Mouse (Mus musculus) left cerebral cortex, adult 11 months (tissue): ENCODE data around the gene Samd3.

ENCODE experiments used
- DNase-seq: peaks from one replicate; pipeline ENCODE4 v3.0.0; 2022; ENCODE audit warnings: low spot score

The Samd3 gene

GRCm38 (mm10) chr10:26229488-26229887 is at the start of gene Samd3:
Gene Samd3, plus strand, starts transcription at chr10:26229707.
- DNase-seq, result no peak

GRCm38 (mm10) chr10:26185289-26185688 is 44.2 kb upstream of the Samd3 start:
- no peak for DNase-seq

GRCm38 (mm10) chr10:26190811-26191210 is 38.7 kb upstream of the Samd3 start:
- DNase-seq, result no peak

- DNase-seq, result no peak
Measured at GRCm38 (mm10) chr10:26194892-26195291, 34.6 kb upstream of the Samd3 start.

GRCm38 (mm10) chr10:26202708-26203368 is 26.7 kb upstream of the Samd3 start:
- DNase-seq, result peak; percentile 13

GRCm38 (mm10) chr10:26220729-26221128 is 8.8 kb upstream of the Samd3 start:
- DNase-seq, result no peak

- DNase-seq, result no peak
Measured at GRCm38 (mm10) chr10:26226241-26226640, 3.3 kb upstream of the Samd3 start.

- no peak for DNase-seq
Measured at GRCm38 (mm10) chr10:26226734-26227133, 2.8 kb upstream of the Samd3 start.

GRCm38 (mm10) chr10:26228187-26228586 is 1.3 kb upstream of the Samd3 start:
- DNase-seq, result no peak

- no peak for DNase-seq
Measured at GRCm38 (mm10) chr10:26232071-26232653, 2.7 kb downstream of the Samd3 start.

- DNase-seq, result no peak
Measured at GRCm38 (mm10) chr10:26238559-26238958, 9.1 kb downstream of the Samd3 start.

GRCm38 (mm10) chr10:26239090-26239489 is 9.6 kb downstream of the Samd3 start:
- no peak for DNase-seq

GRCm38 (mm10) chr10:26243203-26243602 is 13.7 kb downstream of the Samd3 start:
- DNase-seq, result no peak

GRCm38 (mm10) chr10:26244466-26244865 is 15.0 kb downstream of the Samd3 start:
- DNase-seq, result no peak

- DNase-seq, result peak; percentile 69
Measured at GRCm38 (mm10) chr10:26249426-26250165, 20.1 kb downstream of the Samd3 start.

- no peak for DNase-seq
Measured at GRCm38 (mm10) chr10:26259908-26260307, 30.4 kb downstream of the Samd3 start.

- DNase-seq, result no peak
Measured at GRCm38 (mm10) chr10:26263744-26264459, 34.4 kb downstream of the Samd3 start.

- DNase-seq, result no peak
Measured at GRCm38 (mm10) chr10:26275414-26275813, 45.9 kb downstream of the Samd3 start.

- no peak for DNase-seq
Measured at GRCm38 (mm10) chr10:26280009-26280408, 50.5 kb downstream of the Samd3 start.

GRCm38 (mm10) chr10:26287136-26287535 is 57.6 kb downstream of the Samd3 start:
- DNase-seq, result no peak

- DNase-seq, result peak; percentile 59
Measured at GRCm38 (mm10) chr10:26297200-26297599, 67.7 kb downstream of the Samd3 start.

- no peak for DNase-seq
Measured at GRCm38 (mm10) chr10:26297626-26298025, 68.1 kb downstream of the Samd3 start.

GRCm38 (mm10) chr10:26302336-26302735 is 72.8 kb downstream of the Samd3 start:
- DNase-seq, result peak; percentile 21
